Mouse (Mus musculus): ENCODE measurements at regions not wholly inside any gene's neighbourhood (a gene's known extent, or its start where the extent isn't known, plus 50 kb on each side); places are given as distances from the start of the nearest gene placed in this dataset.

DNA sequence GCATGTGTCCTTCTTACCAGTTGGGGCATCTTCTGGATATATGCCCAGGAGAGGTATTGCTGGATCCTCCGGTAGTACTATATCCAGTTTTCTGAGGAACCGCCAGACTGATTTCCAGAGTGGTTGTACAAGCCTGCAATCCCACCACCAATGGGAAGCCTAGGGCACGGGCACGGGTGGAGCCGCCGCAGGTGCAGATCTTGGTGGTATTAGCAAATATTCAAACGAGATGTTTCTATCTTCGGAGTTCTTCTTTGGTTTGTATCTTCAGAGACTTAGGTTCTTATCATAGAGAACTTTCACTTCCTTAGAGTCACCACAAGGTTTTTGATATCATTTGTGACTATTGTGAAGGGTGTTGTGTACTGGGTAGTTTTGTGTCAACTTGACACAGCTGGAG, 103.1 kb downstream of the Btbd35f12 start:
- peak; percentile 15 to 32 for DNase-seq (ENCODE audit: low spot score in 2 of 2)
